Mouse (Mus musculus) embryonic facial prominence, embryonic 14.5 days (tissue): ENCODE measurements around the gene Spata1. TPM values are rescaled to one million over a fixed set of nuclear protein-coding genes. Genes with fewer than 3 reads are reported as not detected.

Source experiments
- ATAC-seq: fragments of 200-750 bp; cut with Nextera tagmentation; 2 replicates; pipeline ENCODE4 v1.8.0; 2017; ENCODE audit warnings: low read depth, moderate number of reproducible peaks, moderate TSS enrichment
- DNase-seq: peaks from one replicate; pipeline ENCODE4 v3.0.0-alpha.2; 2015; ENCODE audit warnings: low spot score
- H3K27ac ChIP-seq: fragments of 300-500 bp; sonication (generic); replicated peaks from 2 replicates; pipeline ENCODE4 v1.5.1; 2014; ENCODE audit warnings: low read depth, mild to moderate bottlenecking, low read length, moderate library complexity
- H3K27me3 ChIP-seq: fragments of 300-500 bp; sonication (generic); replicated peaks from 2 replicates; pipeline ENCODE4 v1.6.1; 2014; ENCODE audit warnings: low read length; ENCODE audit not compliant: control insufficient read depth, insufficient read depth
- H3K36me3 ChIP-seq: fragments of 300-500 bp; sonication (generic); 2 replicates; pipeline ENCODE4 v1.6.1; 2014; ENCODE audit warnings: low read length, mixed read lengths; ENCODE audit not compliant: control insufficient read depth, insufficient read depth
- H3K4me1 ChIP-seq: fragments of 300-500 bp; sonication (generic); 2 replicates; pipeline ENCODE4 v1.6.1; 2014; ENCODE audit warnings: antibody characterized with exemption, low read length; ENCODE audit not compliant: control insufficient read depth, insufficient read depth
- H3K4me2 ChIP-seq: fragments of 300-500 bp; sonication (generic); 2 replicates; pipeline ENCODE4 v1.6.1; 2014; ENCODE audit warnings: low read depth, mild to moderate bottlenecking, low read length, moderate library complexity, mixed read lengths
- H3K4me3 ChIP-seq: fragments of 300-500 bp; sonication (generic); 2 replicates; pipeline ENCODE4 v1.5.1; 2014; ENCODE audit warnings: low read depth, mild to moderate bottlenecking, low read length
- H3K9ac ChIP-seq: fragments of 300-500 bp; sonication (generic); 2 replicates; pipeline ENCODE4 v1.6.1; 2014; ENCODE audit warnings: low read depth, mild to moderate bottlenecking, low read length, moderate library complexity, mixed read lengths
- H3K9me3 ChIP-seq: fragments of 300-500 bp; sonication (generic); 2 replicates; pipeline ENCODE4 v1.6.1; 2016; ENCODE audit warnings: low read length; ENCODE audit not compliant: control insufficient read depth
- WGBS: fragments of 180-500 bp; shearing (Covaris S2); extraction: QIAGEN DNeasy Blood & Tissue Kit; methylation state at CpG from one replicate; pipeline ENCODE4 v1.1.7; 2014; 5-methylcytosine and 5-hydroxymethylcytosine counted together
- polyA plus RNA-seq: library from polyadenylated mRNA; unstranded; fragments of >200 nt; fragmentation: Nextera tagmentation; extraction: Ambion mirVana; gene quantifications from 2 replicates; pipeline ENCODE4 v1.2.1, GENCODE M21; 2014

The Spata1 gene
- polyA plus RNA-seq = 5.1 and 6.0 TPM in 2 replicates

- Histone ChIP-seq H3K4me1 (peaks cover 18% of the 10 kb centered on the region), H3K4me3 (peak within 1 kb of the TSS; percentile 67), H3K27me3 (no peaks in the 10 kb centered on the region), H3K9me3 (no peaks in the 10 kb centered on the region), H3K9ac (peak within 1 kb of the TSS; percentile 87), H3K4me2 (peak within 1 kb of the TSS; percentile 72), H3K27ac (peak within 1 kb of the TSS; percentile 93), H3K36me3 (peaks cover 17% of the 10 kb centered on the region)
- WGBS = no CpG with 5 or more reads among the region's 88 CpGs
- peak; percentile 94 for ATAC-seq
- DNase-seq = peak; percentile 94
These were observed at the start of gene Spata1, which contains the start of gene Gng5 for GRCm38 (mm10) chr3:146499431-146500002. Gene Spata1 (minus strand): TSS chr3:146499753. Gene Gng5 (plus strand): TSS chr3:146499807.

- no peak for ATAC-seq
- Histone ChIP-seq H3K27me3 (no peaks in the 10 kb centered on the region), H3K4me2 (no peak overlapping the region), H3K9me3 (0 out of 2 replicates have a peak, but pooled peaks cover 6% of the 10 kb centered on the region), H3K9ac (no peak overlapping the region), H3K36me3 (no peaks in the 10 kb centered on the region), H3K4me3 (no peak overlapping the region), H3K27ac (no peak overlapping the region), H3K4me1 (no peaks in the 10 kb centered on the region)
- DNase-seq = peak; percentile 26
- WGBS = 29% methylated on average over 1 of the region's 1 CpGs
These were observed 44.1 kb upstream of the Spata1 start for GRCm38 (mm10) chr3:146543632-146544031.

DNA sequence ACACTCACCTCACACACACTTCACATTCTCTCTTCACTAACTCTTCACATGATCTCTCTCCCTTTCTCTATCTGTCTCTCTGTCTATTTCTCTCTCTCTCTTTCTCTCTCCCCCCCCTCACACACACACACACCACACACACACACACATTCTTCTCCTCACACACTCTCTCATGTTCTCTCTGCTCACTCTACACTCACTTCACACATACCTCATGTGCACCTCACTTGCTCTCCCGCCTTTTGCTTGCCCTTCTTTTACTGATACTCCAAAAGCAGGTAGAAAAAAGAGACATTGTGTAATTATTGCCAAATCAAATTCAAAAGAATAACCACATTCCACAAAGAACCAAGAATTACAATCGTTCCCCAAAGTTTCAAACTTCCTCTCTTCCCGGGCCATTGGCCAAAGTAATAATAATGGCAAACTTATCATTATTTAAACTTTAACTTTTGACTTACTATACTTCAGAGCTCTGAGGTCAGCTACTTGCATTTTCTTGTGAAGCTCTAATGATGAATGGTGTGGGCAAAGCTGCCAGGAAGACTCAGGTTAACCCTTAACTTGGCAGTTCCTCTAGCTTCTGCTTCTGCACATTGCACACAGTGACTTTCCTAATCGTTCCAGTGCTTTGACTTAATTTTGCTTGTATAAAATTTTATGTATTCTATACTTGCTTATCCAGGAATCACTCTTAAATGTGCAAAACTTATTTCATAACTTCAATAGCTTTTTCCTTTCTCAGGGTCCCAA is 41.1 kb upstream of the Spata1 start:
- DNase-seq (no peak), ATAC-seq (no peak)
- Histone ChIP-seq H3K4me2 (no peak overlapping the region), H3K4me1 (no peaks in the 10 kb centered on the region), H3K9me3 (0 out of 2 replicates have a peak, but pooled peaks cover 6% of the 10 kb centered on the region), H3K27ac (no peak overlapping the region), H3K36me3 (no peaks in the 10 kb centered on the region), H3K4me3 (no peak overlapping the region), H3K9ac (no peak overlapping the region), H3K27me3 (no peaks in the 10 kb centered on the region)
- WGBS = 78% methylated on average over 4 of the region's 4 CpGs

DNA sequence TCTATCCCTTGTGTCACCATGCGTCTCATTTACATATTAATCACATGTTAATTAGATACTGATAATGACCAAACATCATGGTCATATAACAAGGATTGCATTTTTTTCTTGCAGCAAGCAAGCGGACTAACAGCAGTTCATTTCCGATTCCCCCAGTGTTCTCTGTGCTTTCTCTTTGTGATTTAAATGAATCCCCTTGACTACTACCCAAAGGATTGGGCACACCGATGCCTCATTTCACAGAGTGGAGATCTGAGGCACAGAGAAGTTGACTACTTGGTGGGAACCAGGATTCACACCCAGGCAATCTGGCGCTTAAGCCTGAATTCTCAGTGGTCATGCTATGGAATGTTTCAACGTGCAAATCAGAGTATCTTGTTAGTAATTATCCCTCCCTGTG is 35.4 kb upstream of the Spata1 start:
- Histone ChIP-seq H3K4me1 (no peaks in the 10 kb centered on the region), H3K4me3 (no peak overlapping the region), H3K4me2 (no peak overlapping the region), H3K36me3 (no peaks in the 10 kb centered on the region), H3K27me3 (no peaks in the 10 kb centered on the region), H3K27ac (no peak overlapping the region), H3K9me3 (no peaks in the 10 kb centered on the region), H3K9ac (no peak overlapping the region)
- no peak for DNase-seq
- 63% methylated on average over 6 of the region's 6 CpGs for WGBS
- ATAC-seq = no peak

- Histone ChIP-seq H3K4me1 (no peaks in the 10 kb centered on the region), H3K4me3 (no peak overlapping the region), H3K27me3 (no peaks in the 10 kb centered on the region), H3K4me2 (no peak overlapping the region), H3K9me3 (no peaks in the 10 kb centered on the region), H3K27ac (no peak overlapping the region), H3K36me3 (no peaks in the 10 kb centered on the region), H3K9ac (no peak overlapping the region)
- no peak for DNase-seq
- no peak for ATAC-seq
- 47% methylated on average over 2 of the region's 2 CpGs for WGBS
These were observed 28.8 kb upstream of the Spata1 start for GRCm38 (mm10) chr3:146528335-146528734.

- Histone ChIP-seq H3K9ac (peak overlapping the region; percentile 94), H3K36me3 (peaks cover 20% of the 10 kb centered on the region), H3K4me2 (peak overlapping the region; percentile 73), H3K27ac (peak overlapping the region; percentile 97), H3K27me3 (no peaks in the 10 kb centered on the region), H3K9me3 (no peaks in the 10 kb centered on the region), H3K4me1 (no peaks in the 10 kb centered on the region), H3K4me3 (peak overlapping the region; percentile 93)
- DNase-seq = no peak
- 13% methylated on average over 8 of the region's 8 CpGs for WGBS
- ATAC-seq = peak; percentile 12; the same call in 1 of the 2 replicates
These were observed 22.1 kb upstream of the Spata1 start for GRCm38 (mm10) chr3:146521652-146522020.

DNA sequence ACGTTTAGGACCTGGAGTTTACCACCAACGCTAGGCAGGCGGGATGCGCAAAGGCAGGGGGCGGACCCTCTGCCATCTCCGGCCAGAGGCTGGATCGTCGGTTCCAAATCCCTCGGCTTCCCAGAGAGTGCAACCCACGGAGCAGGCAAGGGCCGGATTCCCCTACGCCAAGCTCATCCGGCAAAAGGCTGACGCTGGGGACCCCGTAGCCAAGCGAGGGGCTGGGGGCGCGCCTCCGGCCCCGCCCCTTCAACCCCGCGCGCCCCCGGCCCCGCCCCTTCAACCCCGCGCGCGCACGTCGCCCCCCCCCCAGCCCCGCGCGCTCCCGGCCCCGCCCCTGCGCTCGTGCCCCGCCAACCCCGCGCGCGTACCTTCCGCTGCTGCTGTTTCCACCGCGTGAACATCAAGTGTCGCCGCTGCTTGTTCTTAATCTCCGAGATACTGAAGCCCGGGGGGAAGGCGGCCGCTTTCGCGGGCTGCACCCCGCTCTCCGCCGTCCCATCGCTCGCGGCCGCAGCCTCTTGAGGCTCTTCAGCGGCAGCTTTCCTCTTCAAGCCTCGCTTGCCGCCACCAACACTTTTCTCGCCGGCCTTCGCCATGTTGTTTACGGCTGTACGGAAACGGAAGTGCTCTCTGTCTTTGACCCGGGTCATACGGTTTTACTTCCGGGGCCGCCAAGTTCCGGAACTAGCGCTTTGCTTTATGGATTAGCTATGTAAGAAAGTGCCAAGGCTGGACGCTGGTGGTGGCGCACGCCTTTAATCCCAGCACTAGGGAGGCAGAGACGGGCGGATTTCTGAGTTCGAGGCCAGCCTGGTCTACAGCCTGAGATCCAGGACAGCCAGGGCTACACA is 21.5 kb upstream of the Spata1 start, which contains the start of gene Rpf1:
TSS of gene Rpf1 (minus strand) at position 632 of the 854 bp plus-strand sequence.
- peak within 1 kb of the TSS; percentile 73 for H3K4me2 ChIP-seq
- H3K27me3 ChIP-seq = no peaks in the 10 kb centered on the region
- no peaks in the 10 kb centered on the region for H3K9me3 ChIP-seq
- H3K4me1 ChIP-seq = no peaks in the 10 kb centered on the region
- ATAC-seq (peak; percentile 98), DNase-seq (peak; percentile 97)
- H3K27ac ChIP-seq = peak within 1 kb of the TSS; percentile 97
- peaks cover 20% of the 10 kb centered on the region for H3K36me3 ChIP-seq
- peak within 1 kb of the TSS; percentile 93 for H3K4me3 ChIP-seq
- H3K9ac ChIP-seq = peak within 1 kb of the TSS; percentile 94
- WGBS = under 1% methylated on average over 46 of the region's 82 CpGs

DNA sequence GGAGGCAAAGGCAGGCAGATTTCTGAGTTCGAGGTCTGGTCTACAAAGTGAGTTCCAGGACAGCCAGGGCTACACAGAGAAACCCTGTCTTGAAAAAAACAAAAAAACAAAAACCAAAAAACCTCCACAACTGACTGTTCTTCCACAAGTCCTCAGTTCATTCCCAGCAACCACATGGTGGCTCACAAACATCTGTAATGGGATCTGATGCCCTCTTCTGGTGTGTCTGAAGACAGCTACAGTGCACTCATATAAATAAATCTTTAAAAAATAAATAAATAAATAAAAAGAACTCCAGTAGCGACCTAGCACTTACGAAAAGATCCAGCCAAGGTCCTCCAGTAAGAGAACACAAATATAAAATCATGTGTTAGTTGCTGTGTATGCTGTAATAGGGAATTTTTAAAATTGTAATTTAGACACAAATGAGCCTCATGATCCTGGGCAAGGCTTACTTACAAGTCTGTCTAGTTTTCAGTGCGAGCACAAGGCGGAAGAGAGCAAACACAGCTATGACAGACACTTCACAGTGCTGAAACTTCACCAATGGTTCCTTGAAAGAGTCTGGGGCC is 20.8 kb upstream of the Spata1 start:
- H3K9me3 ChIP-seq = no peaks in the 10 kb centered on the region
- no peaks in the 10 kb centered on the region for H3K4me1 ChIP-seq
- 40% methylated on average over 5 of the region's 5 CpGs for WGBS
- no peak for DNase-seq
- H3K4me2 ChIP-seq = peak overlapping the region; percentile 73
- H3K27ac ChIP-seq = peak overlapping the region; percentile 97
- ATAC-seq = no peak
- peaks cover 26% of the 10 kb centered on the region for H3K36me3 ChIP-seq
- peak overlapping the region; percentile 94 for H3K9ac ChIP-seq
- peak overlapping the region; percentile 93 for H3K4me3 ChIP-seq
- no peaks in the 10 kb centered on the region for H3K27me3 ChIP-seq
